Mouse (Mus musculus) lung, embryonic 14.5 days (tissue): Measurements from ENCODE around the gene Tom1l2. TPM values are rescaled to one million over a fixed set of nuclear protein-coding genes. Genes with fewer than 3 reads are reported as not detected.

Experiments used
- ATAC-seq: fragments of 200-750 bp; cut with Nextera tagmentation; 2 replicates; pipeline ENCODE4 v1.8.0; 2017; ENCODE audit warnings: mild to moderate bottlenecking, moderate TSS enrichment, moderate library complexity; ENCODE audit not compliant: insufficient read depth
- DNase-seq: peaks from one replicate; pipeline ENCODE4 v3.0.0-alpha.2; 2015
- H3K27ac ChIP-seq: fragments of 300-500 bp; sonication (generic); 2 replicates; pipeline ENCODE4 v1.5.1; 2014; ENCODE audit warnings: low read depth, mild to moderate bottlenecking, moderate library complexity
- H3K27me3 ChIP-seq: fragments of 300-500 bp; sonication (generic); 2 replicates; pipeline ENCODE4 v1.6.1; 2014; ENCODE audit warnings: low read length, control low read depth; ENCODE audit not compliant: insufficient read depth
- H3K36me3 ChIP-seq: fragments of 300-500 bp; sonication (generic); 2 replicates; pipeline ENCODE4 v1.6.1; 2014; ENCODE audit warnings: control low read depth; ENCODE audit not compliant: insufficient read depth
- H3K4me1 ChIP-seq: fragments of 300-500 bp; sonication (generic); 2 replicates; pipeline ENCODE4 v1.6.1; 2014; ENCODE audit warnings: antibody characterized with exemption, control low read depth; ENCODE audit not compliant: insufficient read depth
- H3K4me2 ChIP-seq: fragments of 300-500 bp; sonication (generic); 2 replicates; pipeline ENCODE4 v1.6.1; 2014; ENCODE audit warnings: mild to moderate bottlenecking
- H3K4me3 ChIP-seq: fragments of 300-500 bp; sonication (generic); 2 replicates; pipeline ENCODE4 v1.5.1; 2014; ENCODE audit warnings: low read depth, low read length
- H3K9ac ChIP-seq: fragments of 300-500 bp; sonication (generic); 2 replicates; pipeline ENCODE4 v1.6.1; 2014
- H3K9me3 ChIP-seq: fragments of 300-500 bp; sonication (generic); 2 replicates; pipeline ENCODE4 v1.6.1; 2016; ENCODE audit warnings: low read depth, low read length, control low read depth
- CTCF ChIP-seq: IDR thresholded peaks from 2 replicates; pipeline ENCODE4 v1.5.1; 2016; ENCODE audit warnings: antibody characterized with exemption, low read depth
- WGBS: fragments of 180-500 bp; shearing (Covaris S2); extraction: QIAGEN DNeasy Blood & Tissue Kit; methylation state at CpG from one replicate; pipeline ENCODE4 v1.1.7; 2014; 5-methylcytosine and 5-hydroxymethylcytosine counted together
- polyA plus RNA-seq: library from polyadenylated mRNA; unstranded; fragments of >200 nt; fragmentation: Nextera tagmentation; extraction: Ambion mirVana; gene quantifications from 2 replicates; pipeline ENCODE4 v1.2.1, GENCODE M21; 2014

The Tom1l2 gene
- polyA plus RNA-seq, 1 experiment from 2014 or later = 20.6 TPM

- no peak overlapping the region for H3K4me2 ChIP-seq
- no peaks in the 10 kb centered on the region for H3K27me3 ChIP-seq
- no peak for TF ChIP-seq CTCF
- no peak for ATAC-seq
- no peak for DNase-seq
- H3K27ac ChIP-seq = no peak overlapping the region
- H3K4me3 ChIP-seq = no peak overlapping the region
- peaks cover 11% of the 10 kb centered on the region for H3K4me1 ChIP-seq
- no peaks in the 10 kb centered on the region for H3K9me3 ChIP-seq
- 89% methylated on average over 1 of the region's 1 CpGs for WGBS
- peaks cover 23% of the 10 kb centered on the region for H3K36me3 ChIP-seq
- no peak overlapping the region for H3K9ac ChIP-seq
Observed at GRCm38 (mm10) chr11:60216671-60217070, 136.0 kb downstream of the Tom1l2 start.

GRCm38 (mm10) chr11:60213266-60213665, 139.4 kb downstream of the Tom1l2 start:
- ATAC-seq (no peak), DNase-seq (no peak)
- no peaks in the 10 kb centered on the region for H3K9me3 ChIP-seq
- no peak overlapping the region for H3K4me3 ChIP-seq
- H3K27ac ChIP-seq = peak overlapping the region; percentile 54
- no peak for TF ChIP-seq CTCF
- H3K4me1 ChIP-seq = peaks cover 32% of the 10 kb centered on the region
- peaks cover 15% of the 10 kb centered on the region for H3K36me3 ChIP-seq
- H3K27me3 ChIP-seq = no peaks in the 10 kb centered on the region
- H3K9ac ChIP-seq = no peak overlapping the region
- WGBS = 60% methylated on average over 6 of the region's 6 CpGs
- 0 out of 2 replicates have a peak overlapping the region, but pooled peaks have one; percentile 12 for H3K4me2 ChIP-seq

- TF ChIP-seq CTCF = no peak
- Histone ChIP-seq H3K27me3 (no peaks in the 10 kb centered on the region), H3K9ac (no peak overlapping the region), H3K4me3 (no peak overlapping the region), H3K4me1 (peaks cover 35% of the 10 kb centered on the region), H3K4me2 (peak overlapping the region; percentile 22; the same call in 1 of the 2 replicates), H3K27ac (peak overlapping the region; percentile 42; the same call in 1 of the 2 replicates), H3K36me3 (peaks cover 14% of the 10 kb centered on the region; the same call in 1 of the 2 replicates), H3K9me3 (no peaks in the 10 kb centered on the region)
- no peak for ATAC-seq
- 54% methylated on average over 12 of the region's 12 CpGs for WGBS
- DNase-seq = no peak
Observed at GRCm38 (mm10) chr11:60211761-60212160, 140.9 kb downstream of the Tom1l2 start.

- H3K4me2 ChIP-seq = peak overlapping the region; percentile 69
- H3K9ac ChIP-seq = no peak overlapping the region
- peaks cover 35% of the 10 kb centered on the region for H3K4me1 ChIP-seq
Observed at GRCm38 (mm10) chr11:60211152-60211551, 141.6 kb downstream of the Tom1l2 start.

GRCm38 (mm10) chr11:60210305-60210724, 142.4 kb downstream of the Tom1l2 start:
- Histone ChIP-seq H3K4me2 (peak overlapping the region; percentile 69), H3K9ac (peak overlapping the region; percentile 44), H3K4me1 (peaks cover 35% of the 10 kb centered on the region), H3K36me3 (peaks cover 21% of the 10 kb centered on the region), H3K27ac (peak overlapping the region; percentile 89), H3K4me3 (peak overlapping the region; percentile 37), H3K9me3 (no peaks in the 10 kb centered on the region), H3K27me3 (no peaks in the 10 kb centered on the region)
- peak; percentile 97 for DNase-seq
- TF ChIP-seq CTCF = no peak
- WGBS = under 1% methylated on average over 47 of the region's 47 CpGs
- peak; percentile 88 for ATAC-seq

More at GRCm38 (mm10) chr11:60211152-60211551, 141.6 kb downstream of the Tom1l2 start:
- Histone ChIP-seq H3K9me3 (no peaks in the 10 kb centered on the region), H3K4me3 (no peak overlapping the region), H3K27me3 (no peaks in the 10 kb centered on the region), H3K36me3 (peaks cover 18% of the 10 kb centered on the region), H3K27ac (peak overlapping the region; percentile 81)
- DNase-seq = no peak
- no peak for ATAC-seq
- no peak for TF ChIP-seq CTCF
- 58% methylated on average over 3 of the region's 3 CpGs for WGBS

- TF ChIP-seq CTCF = no peak
- peaks cover 35% of the 10 kb centered on the region for H3K4me1 ChIP-seq
- H3K4me3 ChIP-seq = peak overlapping the region; percentile 37
- no peaks in the 10 kb centered on the region for H3K27me3 ChIP-seq
- H3K9ac ChIP-seq = peak overlapping the region; percentile 44
- ATAC-seq = no peak
- H3K9me3 ChIP-seq = no peaks in the 10 kb centered on the region
- 6% methylated on average over 2 of the region's 2 CpGs for WGBS
- DNase-seq = no peak
- H3K4me2 ChIP-seq = peak overlapping the region; percentile 69
- H3K27ac ChIP-seq = peak overlapping the region; percentile 89
- peaks cover 25% of the 10 kb centered on the region for H3K36me3 ChIP-seq
Observed at GRCm38 (mm10) chr11:60209933-60210249, 142.8 kb downstream of the Tom1l2 start.

GRCm38 (mm10) chr11:60209217-60209932, 143.3 kb downstream of the Tom1l2 start:
- Histone ChIP-seq H3K27me3 (no peaks in the 10 kb centered on the region), H3K4me1 (peaks cover 35% of the 10 kb centered on the region), H3K4me2 (peak overlapping the region; percentile 69), H3K27ac (peak overlapping the region; percentile 89), H3K9me3 (no peaks in the 10 kb centered on the region), H3K4me3 (peak overlapping the region; percentile 37), H3K36me3 (peaks cover 30% of the 10 kb centered on the region), H3K9ac (peak overlapping the region; percentile 44)
- peak; percentile 90 for DNase-seq
- 25% methylated on average over 7 of the region's 7 CpGs for WGBS
- peak; percentile 40 for ATAC-seq
- no peak for TF ChIP-seq CTCF
